Mouse (Mus musculus): Measurements from ENCODE around the gene Sorcs1. TPM values are rescaled to one million over a fixed set of nuclear protein-coding genes. Genes with fewer than 3 reads are reported as not detected.

Sorcs1 gene
- polyA plus RNA-seq, 1 experiment from 2014 or later, result 1.9 TPM

- Histone ChIP-seq H3K9me3 (replicated peaks; ENCODE audit: control insufficient read depth, low read length) (no peaks in the 10 kb centered on the region), H3K4me1 (ENCODE audit: control insufficient read depth, insufficient read depth, low read length) (no peaks in the 10 kb centered on the region), H3K9ac (replicated peaks; ENCODE audit: low read length) (no peak overlapping the region), H3K27me3 (ENCODE audit: control insufficient read depth, insufficient read depth, low read length) (no peaks in the 10 kb centered on the region), H3K4me3 (ENCODE audit: low read depth, low read length) (no peak overlapping the region), H3K4me2 (ENCODE audit: low read depth, low read length) (no peak overlapping the region), H3K27ac (replicated peaks; ENCODE audit: low read depth, low read length) (no peak overlapping the region), H3K36me3 (replicated peaks; ENCODE audit: control insufficient read depth, insufficient read depth, low read depth, low read length) (no peaks in the 10 kb centered on the region)
- WGBS, result 87% methylated on average over 6 of the region's 6 CpGs
- no peak for DNase-seq (ENCODE audit: low spot score)
- no peak for ATAC-seq (replicated peaks; ENCODE audit: insufficient number of reproducible peaks, low FRiP score, low TSS enrichment, low read depth)
Observed at GRCm38 (mm10) chr19:50395731-50396130, 282.7 kb downstream of the Sorcs1 start.

GRCm38 (mm10) chr19:50394101-50394500 is 284.3 kb downstream of the Sorcs1 start:
- WGBS, result 85% methylated on average over 5 of the region's 5 CpGs

GRCm38 (mm10) chr19:50389925-50390552 is 288.4 kb downstream of the Sorcs1 start:
- H3K4me2 ChIP-seq (ENCODE audit: low read depth, low read length), result no peak overlapping the region
- H3K4me1 ChIP-seq (ENCODE audit: control insufficient read depth, insufficient read depth, low read length), result no peaks in the 10 kb centered on the region
- H3K36me3 ChIP-seq (replicated peaks; ENCODE audit: control insufficient read depth, insufficient read depth, low read depth, low read length), result no peaks in the 10 kb centered on the region
- WGBS, result 84% methylated on average over 9 of the region's 9 CpGs
- no peaks in the 10 kb centered on the region for H3K9me3 ChIP-seq (replicated peaks; ENCODE audit: control insufficient read depth, low read length)
- no peak overlapping the region for H3K9ac ChIP-seq (replicated peaks; ENCODE audit: low read length)
- no peak for DNase-seq (ENCODE audit: low spot score)
- ATAC-seq (replicated peaks; ENCODE audit: insufficient number of reproducible peaks, low FRiP score, low TSS enrichment, low read depth), result no peak
- no peak overlapping the region for H3K27ac ChIP-seq (replicated peaks; ENCODE audit: low read depth, low read length)
- H3K27me3 ChIP-seq (ENCODE audit: control insufficient read depth, insufficient read depth, low read length), result no peaks in the 10 kb centered on the region
- no peak overlapping the region for H3K4me3 ChIP-seq (ENCODE audit: low read depth, low read length)

More at GRCm38 (mm10) chr19:50394101-50394500, 284.3 kb downstream of the Sorcs1 start:
- Histone ChIP-seq H3K27ac (replicated peaks; ENCODE audit: low read depth, low read length) (no peak overlapping the region), H3K27me3 (ENCODE audit: control insufficient read depth, insufficient read depth, low read length) (no peaks in the 10 kb centered on the region), H3K9me3 (replicated peaks; ENCODE audit: control insufficient read depth, low read length) (no peaks in the 10 kb centered on the region), H3K4me1 (ENCODE audit: control insufficient read depth, insufficient read depth, low read length) (no peaks in the 10 kb centered on the region), H3K9ac (replicated peaks; ENCODE audit: low read length) (no peak overlapping the region), H3K36me3 (replicated peaks; ENCODE audit: control insufficient read depth, insufficient read depth, low read depth, low read length) (no peaks in the 10 kb centered on the region), H3K4me2 (ENCODE audit: low read depth, low read length) (no peak overlapping the region), H3K4me3 (ENCODE audit: low read depth, low read length) (no peak overlapping the region)
- DNase-seq (ENCODE audit: low spot score), result no peak
- no peak for ATAC-seq (replicated peaks; ENCODE audit: insufficient number of reproducible peaks, low FRiP score, low TSS enrichment, low read depth)

GRCm38 (mm10) chr19:50378901-50379300 is 299.5 kb downstream of the Sorcs1 start:
- Histone ChIP-seq H3K9ac (replicated peaks; ENCODE audit: low read length) (no peak overlapping the region), H3K27ac (replicated peaks; ENCODE audit: low read depth, low read length) (no peak overlapping the region), H3K36me3 (replicated peaks; ENCODE audit: control insufficient read depth, insufficient read depth, low read depth, low read length) (no peaks in the 10 kb centered on the region), H3K4me2 (ENCODE audit: low read depth, low read length) (no peak overlapping the region), H3K4me1 (ENCODE audit: control insufficient read depth, insufficient read depth, low read length) (no peaks in the 10 kb centered on the region), H3K4me3 (ENCODE audit: low read depth, low read length) (no peak overlapping the region), H3K9me3 (replicated peaks; ENCODE audit: control insufficient read depth, low read length) (no peaks in the 10 kb centered on the region), H3K27me3 (ENCODE audit: control insufficient read depth, insufficient read depth, low read length) (no peaks in the 10 kb centered on the region)
- 74% methylated on average over 5 of the region's 5 CpGs for WGBS
- DNase-seq (ENCODE audit: low spot score), result no peak
- ATAC-seq (replicated peaks; ENCODE audit: insufficient number of reproducible peaks, low FRiP score, low TSS enrichment, low read depth), result no peak

GRCm38 (mm10) chr19:50374751-50375150 is 303.7 kb downstream of the Sorcs1 start:
- H3K4me1 ChIP-seq (ENCODE audit: control insufficient read depth, insufficient read depth, low read length), result no peaks in the 10 kb centered on the region
- no peaks in the 10 kb centered on the region for H3K36me3 ChIP-seq (replicated peaks; ENCODE audit: control insufficient read depth, insufficient read depth, low read depth, low read length)
- ATAC-seq (replicated peaks; ENCODE audit: insufficient number of reproducible peaks, low FRiP score, low TSS enrichment, low read depth), result no peak
- WGBS, result 52% methylated on average over 10 of the region's 10 CpGs
- peak; percentile 9 for DNase-seq (ENCODE audit: low spot score)
- no peak overlapping the region for H3K27ac ChIP-seq (replicated peaks; ENCODE audit: low read depth, low read length)
- no peak overlapping the region for H3K4me2 ChIP-seq (ENCODE audit: low read depth, low read length)
- no peak overlapping the region for H3K4me3 ChIP-seq (ENCODE audit: low read depth, low read length)
- no peak overlapping the region for H3K9ac ChIP-seq (replicated peaks; ENCODE audit: low read length)
- H3K27me3 ChIP-seq (ENCODE audit: control insufficient read depth, insufficient read depth, low read length), result no peaks in the 10 kb centered on the region
- H3K9me3 ChIP-seq (replicated peaks; ENCODE audit: control insufficient read depth, low read length), result no peaks in the 10 kb centered on the region

GRCm38 (mm10) chr19:50366446-50366845 is 312.0 kb downstream of the Sorcs1 start:
- Histone ChIP-seq H3K27ac (replicated peaks; ENCODE audit: low read depth, low read length) (no peak overlapping the region), H3K9me3 (replicated peaks; ENCODE audit: control insufficient read depth, low read length) (no peaks in the 10 kb centered on the region), H3K27me3 (ENCODE audit: control insufficient read depth, insufficient read depth, low read length) (no peaks in the 10 kb centered on the region), H3K4me2 (ENCODE audit: low read depth, low read length) (no peak overlapping the region), H3K4me3 (ENCODE audit: low read depth, low read length) (no peak overlapping the region), H3K4me1 (ENCODE audit: control insufficient read depth, insufficient read depth, low read length) (no peaks in the 10 kb centered on the region), H3K36me3 (replicated peaks; ENCODE audit: control insufficient read depth, insufficient read depth, low read depth, low read length) (no peaks in the 10 kb centered on the region), H3K9ac (replicated peaks; ENCODE audit: low read length) (no peak overlapping the region)
- ATAC-seq (replicated peaks; ENCODE audit: insufficient number of reproducible peaks, low FRiP score, low TSS enrichment, low read depth), result no peak
- WGBS, result 47% methylated on average over 3 of the region's 3 CpGs
- DNase-seq (ENCODE audit: low spot score), result no peak

GRCm38 (mm10) chr19:50362655-50363500 is 315.6 kb downstream of the Sorcs1 start:
- 34% methylated on average over 9 of the region's 9 CpGs for WGBS
- H3K4me1 ChIP-seq (ENCODE audit: control insufficient read depth, insufficient read depth, low read length), result no peaks in the 10 kb centered on the region
- peak; percentile 61 for DNase-seq (ENCODE audit: low spot score)

GRCm38 (mm10) chr19:50358561-50358960 is 319.9 kb downstream of the Sorcs1 start:
- Histone ChIP-seq H3K36me3 (replicated peaks; ENCODE audit: control insufficient read depth, insufficient read depth, low read depth, low read length) (no peaks in the 10 kb centered on the region), H3K27me3 (ENCODE audit: control insufficient read depth, insufficient read depth, low read length) (no peaks in the 10 kb centered on the region), H3K4me3 (ENCODE audit: low read depth, low read length) (no peak overlapping the region), H3K9me3 (replicated peaks; ENCODE audit: control insufficient read depth, low read length) (no peaks in the 10 kb centered on the region), H3K4me2 (ENCODE audit: low read depth, low read length) (no peak overlapping the region), H3K9ac (replicated peaks; ENCODE audit: low read length) (no peak overlapping the region), H3K27ac (replicated peaks; ENCODE audit: low read depth, low read length) (no peak overlapping the region), H3K4me1 (ENCODE audit: control insufficient read depth, insufficient read depth, low read length) (no peaks in the 10 kb centered on the region)
- 32% methylated on average over 2 of the region's 2 CpGs for WGBS
- no peak for ATAC-seq (replicated peaks; ENCODE audit: insufficient number of reproducible peaks, low FRiP score, low TSS enrichment, low read depth)
- peak; percentile 38 for DNase-seq (ENCODE audit: low spot score)

More at GRCm38 (mm10) chr19:50362655-50363500, 315.6 kb downstream of the Sorcs1 start:
- H3K27me3 ChIP-seq (ENCODE audit: control insufficient read depth, insufficient read depth, low read length), result no peaks in the 10 kb centered on the region
- no peak overlapping the region for H3K27ac ChIP-seq (replicated peaks; ENCODE audit: low read depth, low read length)
- H3K9me3 ChIP-seq (replicated peaks; ENCODE audit: control insufficient read depth, low read length), result no peaks in the 10 kb centered on the region
- H3K4me2 ChIP-seq (ENCODE audit: low read depth, low read length), result no peak overlapping the region
- 0 out of 2 replicates have a peak, but pooled peaks have one; percentile 64 for ATAC-seq (replicated peaks; ENCODE audit: insufficient number of reproducible peaks, low FRiP score, low TSS enrichment, low read depth)
- no peak overlapping the region for H3K4me3 ChIP-seq (ENCODE audit: low read depth, low read length)
- H3K36me3 ChIP-seq (replicated peaks; ENCODE audit: control insufficient read depth, insufficient read depth, low read depth, low read length), result no peaks in the 10 kb centered on the region
- no peak overlapping the region for H3K9ac ChIP-seq (replicated peaks; ENCODE audit: low read length)
